Mouse (Mus musculus): ENCODE measurements around the gene Gnai2. TPM values are rescaled to one million over a fixed set of nuclear protein-coding genes. Genes with fewer than 3 reads are reported as not detected.

Gnai2 gene
- polyA plus RNA-seq, 1 experiment from 2014 or later: 146 TPM

DNA sequence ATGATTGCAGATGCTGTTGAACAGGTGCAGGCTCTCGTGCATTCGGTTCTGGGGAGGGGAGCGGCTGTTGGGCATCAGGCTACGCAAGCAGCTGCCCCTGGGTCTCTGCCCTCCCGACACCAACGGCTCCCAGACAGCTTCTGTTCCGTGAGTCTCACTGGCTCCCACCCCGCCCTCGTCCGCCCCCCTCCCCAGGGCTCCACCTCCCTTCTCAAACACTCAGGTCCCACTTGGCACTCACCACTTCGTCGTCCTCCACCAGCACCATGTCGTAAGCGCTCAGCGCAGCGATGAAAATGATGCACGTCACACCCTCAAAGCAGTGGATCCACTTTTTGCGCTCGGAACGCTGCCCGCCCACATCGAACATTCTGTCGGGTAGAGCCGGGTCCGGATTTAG, 41.1 kb upstream of the Gnai2 start:
- no peak for TF ChIP-seq EP300 (IDR thresholded peaks at IDR 0.05; ENCODE audit: low read depth)
- TF ChIP-seq CTCF (IDR thresholded peaks at IDR 0.05; ENCODE audit: low read depth): no peak
- Histone ChIP-seq H3K4me1 (ENCODE audit: insufficient read depth) (peaks cover 13% of the 10 kb centered on the region), H3K27ac (ENCODE audit: low read depth) (peak overlapping the region; percentile 94), H3K9ac (replicated peaks) (peak overlapping the region; percentile 58), H3K27me3 (ENCODE audit: insufficient read depth, low read length) (peaks cover 31% of the 10 kb centered on the region), H3K36me3 (replicated peaks; ENCODE audit: insufficient read depth, low read length) (no peaks in the 10 kb centered on the region), H3K4me2 (ENCODE audit: low read depth, low read length) (peak overlapping the region; percentile 64), H3K4me3 (ENCODE audit: low read depth, low read length) (peak overlapping the region; percentile 38), H3K9me3 (ENCODE audit: low read length) (no peaks in the 10 kb centered on the region)
- DNase-seq (peak; percentile 72), ATAC-seq (peak; percentile 33)
- 1% methylated on average over 24 of the region's 25 CpGs for WGBS (ENCODE audit: insufficient replicate concordance)

DNA sequence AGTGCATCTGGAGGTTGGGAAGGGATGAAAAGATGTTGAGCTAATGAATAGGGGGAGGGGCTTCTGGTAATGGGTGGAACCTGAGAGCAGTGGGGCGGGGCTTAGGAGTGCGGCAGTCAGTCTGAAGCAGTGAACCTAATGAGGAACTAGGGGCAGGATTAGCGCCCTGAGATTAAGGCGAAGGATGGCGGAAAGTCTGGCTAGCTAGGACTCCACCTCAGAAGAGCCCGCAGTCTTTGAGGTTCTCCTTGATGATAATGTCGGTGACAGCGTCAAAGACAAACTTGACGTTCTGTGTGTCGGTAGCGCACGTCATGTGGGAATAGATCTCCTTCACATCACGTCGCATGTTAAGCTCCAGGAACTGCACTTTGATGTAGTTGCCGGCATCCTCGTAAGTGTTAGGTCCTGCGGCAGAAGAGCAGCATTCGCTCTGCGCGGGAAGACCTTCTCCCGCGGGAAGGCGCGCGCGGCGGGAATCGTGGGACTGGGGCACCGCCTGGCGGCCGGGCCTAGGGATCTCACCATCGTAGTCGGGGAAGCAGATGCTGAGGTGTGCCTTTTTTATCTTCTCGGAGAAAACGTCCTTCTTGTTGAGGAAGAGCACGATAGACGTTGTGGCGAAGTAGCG, 40.6 kb upstream of the Gnai2 start:
- Histone ChIP-seq H3K9me3 (ENCODE audit: low read length) (no peaks in the 10 kb centered on the region), H3K9ac (replicated peaks) (peak overlapping the region; percentile 58), H3K27ac (ENCODE audit: low read depth) (peak overlapping the region; percentile 94), H3K4me2 (ENCODE audit: low read depth, low read length) (peak overlapping the region; percentile 64), H3K36me3 (replicated peaks; ENCODE audit: insufficient read depth, low read length) (no peaks in the 10 kb centered on the region), H3K4me3 (ENCODE audit: low read depth, low read length) (peak overlapping the region; percentile 38), H3K27me3 (ENCODE audit: insufficient read depth, low read length) (peaks cover 31% of the 10 kb centered on the region), H3K4me1 (ENCODE audit: insufficient read depth) (peaks cover 13% of the 10 kb centered on the region)
- DNase-seq (peak; percentile 76), ATAC-seq (peak; percentile 41)
- TF ChIP-seq CTCF (IDR thresholded peaks at IDR 0.05; ENCODE audit: low read depth) (peak; percentile 78), EP300 (IDR thresholded peaks at IDR 0.05; ENCODE audit: low read depth) (no peak)
- WGBS (ENCODE audit: insufficient replicate concordance): 1% methylated on average over 39 of the region's 39 CpGs

DNA sequence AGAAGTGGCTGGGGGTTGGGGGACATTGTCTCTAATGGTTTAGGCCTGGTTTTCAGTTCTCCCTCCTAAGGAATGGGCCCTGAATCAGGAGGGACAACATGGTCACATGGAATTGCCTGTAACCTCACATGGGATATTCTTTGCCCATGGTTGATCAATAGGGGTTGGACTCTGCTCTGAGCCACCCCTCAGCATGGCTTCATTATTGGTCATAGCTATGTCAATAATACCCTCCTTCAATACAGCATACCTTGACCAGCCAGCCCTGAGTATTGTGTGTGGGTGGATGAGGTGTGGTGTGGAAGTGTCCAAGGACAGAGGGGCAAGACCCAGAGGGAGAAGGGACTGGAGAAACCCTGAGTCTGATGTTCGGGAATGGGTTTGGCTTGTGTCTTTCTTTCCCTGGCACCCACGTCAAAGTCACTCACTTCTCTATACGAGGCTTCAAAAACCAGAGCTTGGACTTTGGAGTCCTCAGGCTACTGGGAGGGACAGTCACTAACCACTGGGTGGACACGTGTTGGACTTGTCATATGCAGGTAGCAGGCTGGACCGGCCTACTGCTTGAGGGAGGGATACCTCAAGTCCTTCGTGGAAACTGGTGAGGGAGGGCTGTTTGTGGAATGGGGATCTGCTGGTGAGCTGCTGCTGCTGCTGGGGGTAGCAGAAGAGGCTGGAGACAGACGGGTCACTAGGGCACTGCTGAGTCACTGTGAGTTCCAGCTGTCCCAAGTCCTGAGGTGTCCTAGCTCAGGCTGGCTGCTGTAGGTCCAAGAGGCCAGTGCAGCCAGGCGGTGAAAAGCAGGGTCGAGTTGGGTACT, 39.7 kb upstream of the Gnai2 start:
- peak; percentile 91 for ATAC-seq
- peaks cover 31% of the 10 kb centered on the region for H3K27me3 ChIP-seq (ENCODE audit: insufficient read depth, low read length)
- no peaks in the 10 kb centered on the region for H3K36me3 ChIP-seq (replicated peaks; ENCODE audit: insufficient read depth, low read length)
- 51% methylated on average over 9 of the region's 9 CpGs for WGBS (ENCODE audit: insufficient replicate concordance)
- peak; percentile 54 for DNase-seq
- no peaks in the 10 kb centered on the region for H3K9me3 ChIP-seq (ENCODE audit: low read length)
- TF ChIP-seq CTCF (IDR thresholded peaks at IDR 0.05; ENCODE audit: low read depth): no peak
- TF ChIP-seq EP300 (IDR thresholded peaks at IDR 0.05; ENCODE audit: low read depth): peak; percentile 92
- H3K4me3 ChIP-seq (ENCODE audit: low read depth, low read length): no peak overlapping the region
- H3K27ac ChIP-seq (ENCODE audit: low read depth): peak overlapping the region; percentile 94
- H3K4me1 ChIP-seq (ENCODE audit: insufficient read depth): peaks cover 13% of the 10 kb centered on the region
- peak overlapping the region; percentile 64; the same call in 1 of the 2 replicates for H3K4me2 ChIP-seq (ENCODE audit: low read depth, low read length)
- H3K9ac ChIP-seq (replicated peaks): peak overlapping the region; percentile 50

DNA sequence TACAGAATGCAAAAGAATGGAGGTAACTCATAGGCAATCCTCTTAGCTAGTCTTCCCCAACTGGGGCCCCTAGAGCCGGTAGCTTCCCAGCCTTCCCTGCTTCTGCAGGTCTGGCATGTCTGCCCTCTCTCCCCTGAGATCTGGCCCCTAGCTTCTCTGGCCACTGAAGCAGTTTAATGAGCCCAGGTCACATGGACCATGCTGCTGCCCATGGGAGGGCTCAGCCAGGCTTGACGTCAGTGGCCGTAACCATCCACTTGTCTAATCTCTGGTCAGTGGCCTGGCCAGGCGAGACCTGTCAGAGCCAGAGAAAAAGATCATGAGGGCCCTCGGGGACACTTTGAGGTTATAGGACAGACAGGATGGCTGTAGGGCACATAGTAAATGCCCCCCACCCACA, 35.1 kb upstream of the Gnai2 start:
- H3K36me3 ChIP-seq (replicated peaks; ENCODE audit: insufficient read depth, low read length): no peaks in the 10 kb centered on the region
- no peak overlapping the region for H3K4me2 ChIP-seq (ENCODE audit: low read depth, low read length)
- no peak for TF ChIP-seq EP300 (IDR thresholded peaks at IDR 0.05; ENCODE audit: low read depth)
- no peak for TF ChIP-seq CTCF (IDR thresholded peaks at IDR 0.05; ENCODE audit: low read depth)
- ATAC-seq (no peak), DNase-seq (no peak)
- WGBS (ENCODE audit: insufficient replicate concordance): 73% methylated on average over 5 of the region's 5 CpGs
- H3K27me3 ChIP-seq (ENCODE audit: insufficient read depth, low read length): peaks cover 44% of the 10 kb centered on the region
- no peak overlapping the region for H3K27ac ChIP-seq (ENCODE audit: low read depth)
- no peak overlapping the region for H3K4me3 ChIP-seq (ENCODE audit: low read depth, low read length)
- no peaks in the 10 kb centered on the region for H3K9me3 ChIP-seq (ENCODE audit: low read length)
- H3K4me1 ChIP-seq (ENCODE audit: insufficient read depth): peaks cover 6% of the 10 kb centered on the region; the same call in 1 of the 2 replicates
- H3K9ac ChIP-seq (replicated peaks): no peak overlapping the region

DNA sequence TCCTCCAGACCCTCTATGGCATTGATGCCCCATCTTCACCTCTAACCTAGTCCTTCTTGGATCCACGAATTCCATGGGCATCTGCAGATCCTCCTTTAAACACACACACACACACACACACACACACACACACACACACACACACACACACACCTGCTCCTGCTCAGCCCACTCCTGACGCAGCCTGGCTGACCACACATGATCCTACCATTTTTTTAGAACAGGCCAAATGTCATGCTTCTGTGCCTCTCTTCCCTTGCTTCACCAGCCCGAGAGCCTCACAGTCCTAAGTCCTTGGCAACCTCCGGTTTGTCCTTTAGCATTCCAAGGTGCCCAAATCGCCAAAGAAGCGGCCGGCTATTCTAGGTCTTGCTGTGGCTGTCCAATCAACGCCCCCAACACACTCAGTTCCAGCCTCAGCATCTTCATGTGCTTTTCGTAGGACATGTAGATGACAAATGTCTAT, 34.3 kb upstream of the Gnai2 start, which contains the start of gene Slc38a3:
Gene Slc38a3, minus strand, starts transcription at position 51 of the 466 bp plus-strand sequence.
- H3K4me2 ChIP-seq (ENCODE audit: low read depth, low read length): peak within 1 kb of the TSS; percentile 66
- H3K4me3 ChIP-seq (ENCODE audit: low read depth, low read length): peak within 1 kb of the TSS; percentile 60; the same call in 1 of the 2 replicates
- no peaks in the 10 kb centered on the region for H3K9me3 ChIP-seq (ENCODE audit: low read length)
- peak within 1 kb of the TSS; percentile 82 for H3K9ac ChIP-seq (replicated peaks)
- H3K4me1 ChIP-seq (ENCODE audit: insufficient read depth): 0 out of 2 replicates have a peak, but pooled peaks cover 4% of the 10 kb centered on the region
- 79% methylated on average over 9 of the region's 9 CpGs for WGBS (ENCODE audit: insufficient replicate concordance)
- no peak for ATAC-seq
- peak within 1 kb of the TSS; percentile 93 for H3K27ac ChIP-seq (ENCODE audit: low read depth)
- TF ChIP-seq CTCF (IDR thresholded peaks at IDR 0.05; ENCODE audit: low read depth) (no peak), EP300 (IDR thresholded peaks at IDR 0.05; ENCODE audit: low read depth) (no peak)
- H3K36me3 ChIP-seq (replicated peaks; ENCODE audit: insufficient read depth, low read length): no peaks in the 10 kb centered on the region
- no peak for DNase-seq
- H3K27me3 ChIP-seq (ENCODE audit: insufficient read depth, low read length): peaks cover 38% of the 10 kb centered on the region

DNA sequence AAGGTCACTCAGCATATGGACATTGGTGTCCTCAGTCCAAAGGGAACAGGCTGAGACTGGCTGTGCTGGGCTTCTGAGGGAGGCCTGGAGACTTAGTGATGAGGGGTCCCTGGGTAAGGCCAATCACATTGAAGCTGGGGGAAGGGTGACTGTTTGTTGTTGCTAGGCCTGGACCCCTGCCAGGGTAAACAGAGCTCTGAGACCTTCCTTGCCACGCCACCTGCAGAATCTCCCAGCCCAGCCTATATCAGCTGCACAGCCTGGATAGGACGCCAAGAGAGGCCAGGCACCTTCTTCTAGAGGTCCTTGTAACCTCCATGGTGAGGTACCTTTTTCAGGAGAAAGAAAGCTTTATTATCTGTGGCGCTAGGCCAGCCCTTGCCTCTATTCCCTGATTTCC, 33.7 kb upstream of the Gnai2 start:
- H3K9ac ChIP-seq (replicated peaks): peak overlapping the region; percentile 82
- no peak for TF ChIP-seq CTCF (IDR thresholded peaks at IDR 0.05; ENCODE audit: low read depth)
- no peak for TF ChIP-seq EP300 (IDR thresholded peaks at IDR 0.05; ENCODE audit: low read depth)
- DNase-seq (peak; percentile 71), ATAC-seq (peak; percentile 39)
- peak overlapping the region; percentile 66 for H3K4me2 ChIP-seq (ENCODE audit: low read depth, low read length)
- H3K27ac ChIP-seq (ENCODE audit: low read depth): peak overlapping the region; percentile 93
- no peak overlapping the region for H3K4me3 ChIP-seq (ENCODE audit: low read depth, low read length)
- no peaks in the 10 kb centered on the region for H3K9me3 ChIP-seq (ENCODE audit: low read length)
- H3K36me3 ChIP-seq (replicated peaks; ENCODE audit: insufficient read depth, low read length): no peaks in the 10 kb centered on the region
- WGBS (ENCODE audit: insufficient replicate concordance): 56% methylated on average over 3 of the region's 3 CpGs
- H3K4me1 ChIP-seq (ENCODE audit: insufficient read depth): 0 out of 2 replicates have a peak, but pooled peaks cover 4% of the 10 kb centered on the region
- peaks cover 38% of the 10 kb centered on the region for H3K27me3 ChIP-seq (ENCODE audit: insufficient read depth, low read length)
